Mouse (Mus musculus): Measurements from ENCODE around the gene Cryga.
"Not testable (repeated sequence)": the region's sequence is repeated elsewhere in the genome, so short reads cannot be mapped to it uniquely, and the experiment has no call there.

Gene Cryga

GRCm38 (mm10) chr1:65091566-65091965, 11.6 kb downstream of the Cryga start:
- no peak for DNase-seq (ENCODE audit: low read depth)

- DNase-seq (ENCODE audit: low read depth), result no peak
Observed at GRCm38 (mm10) chr1:65090370-65090769, 12.8 kb downstream of the Cryga start.

GRCm38 (mm10) chr1:65088567-65089356, 14.4 kb downstream of the Cryga start:
- no peak for DNase-seq (ENCODE audit: low read depth)

GRCm38 (mm10) chr1:65082188-65082587, 21.0 kb downstream of the Cryga start, which contains the start of gene Crygb:
TSS of gene Crygb (minus strand) at chr1:65082288.
- no peak for DNase-seq (ENCODE audit: low read depth)

- DNase-seq (ENCODE audit: low read depth), result no peak
Observed at GRCm38 (mm10) chr1:65075607-65076006, 27.6 kb downstream of the Cryga start.

- no peak for DNase-seq (ENCODE audit: low read depth)
Observed at GRCm38 (mm10) chr1:65073589-65073988, 29.6 kb downstream of the Cryga start, which contains the start of gene Crygc. TSS of gene Crygc (minus strand) at chr1:65073689.

- no peak for DNase-seq (ENCODE audit: low read depth)
Observed at GRCm38 (mm10) chr1:65067842-65068241, 35.3 kb downstream of the Cryga start.

- DNase-seq (ENCODE audit: low read depth), result no peak
Observed at GRCm38 (mm10) chr1:65064201-65064600, 39.0 kb downstream of the Cryga start.

GRCm38 (mm10) chr1:65063352-65063751, 39.8 kb downstream of the Cryga start, which contains the start of gene Crygd:
TSS of gene Crygd (minus strand) at chr1:65063452.
- DNase-seq (ENCODE audit: low read depth), result no peak

- DNase-seq (ENCODE audit: low read depth), result no peak
Observed at GRCm38 (mm10) chr1:65052140-65052539, 51.0 kb downstream of the Cryga start.

GRCm38 (mm10) chr1:65051696-65052095, 51.5 kb downstream of the Cryga start:
- DNase-seq (ENCODE audit: low read depth), result no peak

GRCm38 (mm10) chr1:65050952-65051351, 52.2 kb downstream of the Cryga start, which contains the start of gene Cryge:
TSS of gene Cryge (minus strand) at chr1:65051149.
- DNase-seq (ENCODE audit: low read depth), result not testable (repeated sequence)

Measured in fibroblast of lung, adult 2 months (primary cell).